Mouse (Mus musculus): ENCODE data around the gene Asb15.

Asb15 gene

GRCm38 (mm10) chr6:24607531-24607930, 79.6 kb downstream of the Asb15 start:
- DNase-seq (ENCODE audit: extremely low spot score), result no peak

GRCm38 (mm10) chr6:24608129-24608528, 80.2 kb downstream of the Asb15 start:
- DNase-seq (ENCODE audit: extremely low spot score), result no peak

GRCm38 (mm10) chr6:24608682-24609081, 80.7 kb downstream of the Asb15 start:
- DNase-seq (ENCODE audit: extremely low spot score), result no peak

- no peak for DNase-seq (ENCODE audit: extremely low spot score)
Observed at GRCm38 (mm10) chr6:24609531-24609930, 81.6 kb downstream of the Asb15 start.

GRCm38 (mm10) chr6:24610358-24610757, 82.4 kb downstream of the Asb15 start:
- no peak for DNase-seq (ENCODE audit: extremely low spot score)

GRCm38 (mm10) chr6:24612074-24612755, 84.3 kb downstream of the Asb15 start:
- no peak for DNase-seq (ENCODE audit: extremely low spot score)

GRCm38 (mm10) chr6:24613346-24613745, 85.4 kb downstream of the Asb15 start:
- DNase-seq (ENCODE audit: extremely low spot score), result no peak

GRCm38 (mm10) chr6:24613918-24614317, 86.0 kb downstream of the Asb15 start:
- DNase-seq (ENCODE audit: extremely low spot score), result no peak

GRCm38 (mm10) chr6:24616746-24617145, 88.8 kb downstream of the Asb15 start:
- DNase-seq (ENCODE audit: extremely low spot score), result no peak

- DNase-seq (ENCODE audit: extremely low spot score), result no peak
Observed at GRCm38 (mm10) chr6:24619285-24620045, 91.5 kb downstream of the Asb15 start.

GRCm38 (mm10) chr6:24620936-24621335, 93.0 kb downstream of the Asb15 start:
- no peak for DNase-seq (ENCODE audit: extremely low spot score)

- no peak for DNase-seq (ENCODE audit: extremely low spot score)
Observed at GRCm38 (mm10) chr6:24622098-24622497, 94.2 kb downstream of the Asb15 start.

All from embryo, embryonic 9.5 days (tissue).